Mouse (Mus musculus): ENCODE measurements around the gene Nos3. TPM values are rescaled to one million over a fixed set of nuclear protein-coding genes. Genes with fewer than 3 reads are reported as not detected.
A peak's percentile ranks its signal among the peaks of the same experiment; 100 is the strongest.

Gene Nos3
- total RNA-seq, 2 experiments from 2014 or later, result 8.8 to 10.1 TPM

- intact Hi-C loops (cut with DNase I), result loop anchor here (10.0 kb wide), 1 partner anchor 199 kb away; the partner anchor contains the start of gene Nupl2
- DNase-seq (ENCODE audit: extremely low spot score in 1 of 2, low spot score in 2 of 2), result no peak
These were observed 549 bp upstream of the Nos3 start for GRCm38 (mm10) chr5:24364061-24364460.

GRCm38 (mm10) chr5:24364963-24365362 lies 353 bp downstream of the Nos3 start:
- DNase-seq (ENCODE audit: extremely low spot score in 1 of 2, low spot score in 2 of 2), result no peak
- intact Hi-C loops (cut with DNase I), result loop anchor here (10.0 kb wide), 1 partner anchor 200 kb away; the partner anchor contains the start of gene Nupl2

DNA sequence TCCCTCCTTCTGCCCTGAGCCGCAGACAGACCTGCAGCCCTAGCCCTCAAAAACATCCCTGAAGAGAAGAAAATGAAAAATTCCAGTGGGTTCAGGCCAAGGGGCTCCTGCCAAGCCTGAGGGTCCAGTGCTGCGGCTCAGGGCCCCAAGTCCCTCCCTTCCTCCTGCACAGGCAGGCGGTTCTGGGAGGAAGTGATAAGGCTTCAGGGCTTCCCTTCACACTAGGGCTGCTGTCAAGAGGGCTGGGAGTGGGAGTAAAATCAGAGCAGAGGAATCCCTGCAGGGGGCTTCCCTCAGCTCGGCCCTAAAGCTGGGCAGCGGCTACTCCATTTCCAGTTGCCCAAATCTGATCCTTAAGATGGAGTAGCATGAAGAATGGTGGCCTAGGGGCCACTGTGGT lies 918 bp downstream of the Nos3 start:
- intact Hi-C loops (cut with DNase I), result loop anchor here (10.0 kb wide), 1 partner anchor 201 kb away; the partner anchor contains the start of gene Nupl2
- DNase-seq (ENCODE audit: extremely low spot score in 1 of 2, low spot score in 2 of 2), result peak in 1 of 2 experiments; percentile 56

GRCm38 (mm10) chr5:24366426-24366825 lies 1.8 kb downstream of the Nos3 start:
- DNase-seq (ENCODE audit: extremely low spot score in 1 of 2, low spot score in 2 of 2), result no peak
- intact Hi-C loops (cut with DNase I), result loop anchor here (10.0 kb wide), 1 partner anchor 202 kb away; the partner anchor contains the start of gene Nupl2

GRCm38 (mm10) chr5:24369767-24370166 lies 5.2 kb downstream of the Nos3 start:
- intact Hi-C loops (cut with DNase I), result loop anchor here (10.0 kb wide), 1 partner anchor 205 kb away; the partner anchor contains the start of gene Nupl2
- DNase-seq (ENCODE audit: extremely low spot score in 1 of 2, low spot score in 2 of 2), result no peak

DNA sequence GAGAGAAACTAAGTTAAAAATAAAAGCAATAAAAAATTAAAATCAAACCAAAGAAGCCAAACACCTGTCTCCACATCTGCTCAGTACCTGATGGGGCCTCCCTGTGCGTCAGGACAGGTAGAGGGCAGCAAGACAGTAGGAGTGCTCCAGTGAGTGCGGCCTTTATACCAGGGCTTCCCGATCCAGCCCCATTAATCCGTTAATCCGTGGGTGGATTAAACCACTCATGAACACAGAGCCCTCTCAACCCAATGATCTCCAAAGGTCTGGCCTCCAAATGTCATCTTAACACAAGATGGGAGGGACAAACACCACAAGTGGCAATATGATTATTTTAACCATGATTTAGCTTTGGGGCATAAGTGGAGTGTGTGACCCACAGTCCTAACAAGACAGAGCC lies 9.2 kb downstream of the Nos3 start:
- no peak for DNase-seq (ENCODE audit: extremely low spot score in 1 of 2, low spot score in 2 of 2)
- intact Hi-C loops (cut with DNase I), result no loop called here

GRCm38 (mm10) chr5:24374216-24374615 lies 9.6 kb downstream of the Nos3 start:
- intact Hi-C loops (cut with DNase I), result no loop called here
- no peak for DNase-seq (ENCODE audit: extremely low spot score in 1 of 2, low spot score in 2 of 2)

GRCm38 (mm10) chr5:24374666-24375328 lies 10.2 kb downstream of the Nos3 start:
- no peak for DNase-seq (ENCODE audit: extremely low spot score in 1 of 2, low spot score in 2 of 2)
- intact Hi-C loops (cut with DNase I), result no loop called here

GRCm38 (mm10) chr5:24378700-24379099 lies 14.1 kb downstream of the Nos3 start:
- no peak for DNase-seq (ENCODE audit: extremely low spot score in 1 of 2, low spot score in 2 of 2)
- intact Hi-C loops (cut with DNase I), result no loop called here

DNA sequence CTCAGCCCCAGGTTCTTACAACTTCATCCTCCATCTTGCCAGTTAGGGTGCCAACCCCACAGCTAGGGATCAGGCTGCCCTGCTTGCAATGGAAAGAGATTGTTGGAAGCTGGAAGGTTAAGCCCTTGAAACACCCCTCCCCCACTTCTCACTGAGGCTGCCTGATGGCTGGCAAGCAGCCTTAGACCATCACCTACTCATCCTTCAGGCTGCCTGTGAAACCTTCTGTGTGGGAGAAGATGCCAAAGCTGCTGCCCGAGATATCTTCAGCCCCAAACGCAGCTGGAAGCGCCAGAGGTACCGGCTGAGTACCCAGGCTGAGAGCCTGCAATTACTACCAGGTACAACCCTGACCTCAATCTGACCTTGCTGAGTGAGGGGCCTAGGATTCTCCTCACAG lies 14.9 kb downstream of the Nos3 start:
- no peak for DNase-seq (ENCODE audit: extremely low spot score in 1 of 2, low spot score in 2 of 2)
- intact Hi-C loops (cut with DNase I), result no loop called here

DNA sequence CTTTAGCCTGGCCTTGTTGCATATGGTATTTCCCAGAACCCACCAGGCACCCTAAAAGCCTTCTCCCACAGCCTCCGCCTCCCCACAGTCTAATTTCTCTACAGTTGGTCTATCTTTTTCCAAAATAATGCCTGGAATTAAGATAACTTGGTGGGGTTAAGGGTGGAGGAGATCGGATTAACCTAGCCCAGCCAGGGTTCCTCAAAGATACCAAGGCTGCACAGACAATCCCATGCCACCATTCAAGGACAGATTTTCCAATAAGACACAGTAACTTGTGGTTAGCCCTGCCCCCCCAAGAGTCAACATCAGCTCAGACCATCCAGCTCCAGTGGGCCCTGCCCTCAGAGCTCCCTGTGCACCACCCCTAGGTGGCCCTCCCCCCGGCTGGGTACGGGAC lies 15.9 kb downstream of the Nos3 start:
- DNase-seq (ENCODE audit: extremely low spot score in 1 of 2, low spot score in 2 of 2), result no peak
- intact Hi-C loops (cut with DNase I), result no loop called here

DNA sequence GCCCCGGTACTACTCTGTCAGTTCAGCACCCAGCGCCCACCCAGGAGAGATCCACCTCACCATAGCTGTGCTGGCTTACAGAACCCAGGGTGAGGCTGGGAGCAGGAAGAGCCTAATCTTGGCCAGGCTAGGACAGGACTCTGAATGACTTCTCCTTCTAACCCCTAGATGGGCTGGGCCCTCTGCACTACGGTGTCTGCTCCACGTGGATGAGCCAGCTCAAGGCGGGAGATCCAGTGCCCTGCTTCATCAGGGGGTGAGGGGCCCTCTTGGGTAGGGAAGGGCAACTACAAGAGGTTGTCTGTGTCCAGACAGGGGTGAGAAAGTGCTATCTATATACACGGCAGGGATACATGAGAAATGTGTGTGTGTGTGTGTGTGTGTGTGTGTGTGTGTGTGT lies 16.9 kb downstream of the Nos3 start:
- DNase-seq (ENCODE audit: extremely low spot score in 1 of 2, low spot score in 2 of 2), result no peak
- intact Hi-C loops (cut with DNase I), result no loop called here

DNA sequence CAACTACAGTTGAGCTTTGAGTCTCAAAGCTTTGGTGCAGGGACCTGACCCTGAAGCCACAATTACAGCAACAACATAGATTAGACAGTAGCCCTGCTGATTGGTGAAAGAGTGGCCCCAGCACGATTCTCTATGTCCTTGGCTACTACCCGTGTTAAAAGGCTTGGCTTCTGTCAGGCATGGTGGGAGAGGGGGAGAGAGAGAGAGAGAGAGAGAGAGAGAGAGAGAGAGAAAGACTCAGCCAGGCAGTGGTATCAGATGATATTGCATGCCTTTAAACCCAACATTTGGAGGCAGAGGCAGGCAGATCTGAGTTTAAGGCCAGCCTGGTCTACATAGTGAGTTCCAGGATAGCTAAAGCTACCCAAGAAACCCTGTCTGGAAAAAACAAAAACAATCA lies 17.4 kb downstream of the Nos3 start:
- DNase-seq (ENCODE audit: extremely low spot score in 1 of 2, low spot score in 2 of 2), result no peak
- intact Hi-C loops (cut with DNase I), result no loop called here

GRCm38 (mm10) chr5:24383026-24383859 lies 18.6 kb downstream of the Nos3 start:
- DNase-seq (ENCODE audit: extremely low spot score in 1 of 2, low spot score in 2 of 2), result peak; percentile 90 to 94
- intact Hi-C loops (cut with DNase I), result no loop called here

DNA sequence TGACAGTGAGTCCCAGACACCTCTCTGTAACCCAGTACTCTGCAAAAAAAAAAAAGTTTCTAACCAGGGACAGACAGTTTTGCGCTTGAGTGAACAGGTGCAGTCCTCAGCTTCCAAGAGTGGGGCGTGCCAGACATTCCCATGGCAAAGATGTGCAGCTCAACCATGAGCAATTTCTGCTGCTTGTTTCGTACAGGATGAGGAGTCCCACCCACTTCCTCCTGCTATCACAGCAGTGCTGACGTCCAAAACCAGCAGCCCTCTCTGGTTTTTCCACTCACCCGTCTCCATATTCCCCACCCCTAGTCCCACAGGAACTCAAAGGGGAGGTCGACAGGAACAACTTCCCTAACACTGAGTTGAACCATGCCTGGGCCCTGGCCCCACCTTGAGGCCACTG lies 19.8 kb downstream of the Nos3 start:
- DNase-seq (ENCODE audit: extremely low spot score in 1 of 2, low spot score in 2 of 2), result no peak
- intact Hi-C loops (cut with DNase I), result no loop called here

- intact Hi-C loops (cut with DNase I), result no loop called here
- DNase-seq (ENCODE audit: extremely low spot score in 1 of 2, low spot score in 2 of 2), result no peak
These were observed 20.8 kb downstream of the Nos3 start for GRCm38 (mm10) chr5:24385374-24385773.

GRCm38 (mm10) chr5:24385887-24386550 lies 21.4 kb downstream of the Nos3 start:
- intact Hi-C loops (cut with DNase I), result no loop called here

GRCm38 (mm10) chr5:24387264-24388241 lies 22.9 kb downstream of the Nos3 start:
- intact Hi-C loops (cut with DNase I), result no loop called here
- peak; percentile 59 to 71 for DNase-seq (ENCODE audit: extremely low spot score in 1 of 2, low spot score in 2 of 2)

More at GRCm38 (mm10) chr5:24385887-24386550, 21.4 kb downstream of the Nos3 start:
- no peak for DNase-seq (ENCODE audit: extremely low spot score in 1 of 2, low spot score in 2 of 2)

All from left cerebral cortex, postnatal 10 days (tissue).